Mouse (Mus musculus) testis, postnatal 14 days (tissue): ENCODE data around the gene Mrpl47.
"Not testable (repeated sequence)": the region's sequence is repeated elsewhere in the genome, so short reads cannot be mapped to it uniquely, and the experiment has no call there.

Experiments
- DNase-seq: peaks from one replicate; pipeline ENCODE4 v3.0.0; 2021; ENCODE audit warnings: low spot score

Mrpl47 gene

DNA sequence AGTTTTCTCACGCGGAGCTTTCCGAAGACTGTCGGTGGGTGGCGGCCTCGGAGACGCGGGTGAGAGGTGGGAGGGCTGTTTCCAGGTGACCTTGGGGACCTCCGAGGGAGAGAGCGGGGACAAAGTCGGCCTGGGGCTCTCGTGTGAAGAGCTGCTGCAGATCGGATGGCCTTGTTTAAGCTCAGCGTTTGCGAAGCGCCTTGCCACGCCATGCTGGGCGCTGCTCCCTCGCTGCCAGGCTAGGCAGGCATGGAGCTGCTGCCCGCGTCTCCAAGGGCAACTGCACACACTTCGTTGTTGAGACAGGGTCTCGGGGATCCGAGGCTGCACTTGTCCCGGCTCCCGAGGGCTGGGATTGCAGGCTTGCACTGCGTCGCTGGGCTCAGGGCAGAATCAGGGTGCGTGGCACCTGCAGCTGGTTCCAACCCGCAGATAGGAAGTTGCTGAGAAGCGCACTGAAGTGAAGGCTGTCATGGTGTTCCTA, at the start of gene Mrpl47:
Gene Mrpl47 (minus strand): TSS at position 434 of the 484 bp plus-strand sequence.
- DNase-seq: no peak

- DNase-seq: no peak
Observed at GRCm38 (mm10) chr3:32770781-32771180, 33.4 kb upstream of the Mrpl47 start.

- DNase-seq: no peak
Observed at GRCm38 (mm10) chr3:32763902-32764301, 26.5 kb upstream of the Mrpl47 start.

DNA sequence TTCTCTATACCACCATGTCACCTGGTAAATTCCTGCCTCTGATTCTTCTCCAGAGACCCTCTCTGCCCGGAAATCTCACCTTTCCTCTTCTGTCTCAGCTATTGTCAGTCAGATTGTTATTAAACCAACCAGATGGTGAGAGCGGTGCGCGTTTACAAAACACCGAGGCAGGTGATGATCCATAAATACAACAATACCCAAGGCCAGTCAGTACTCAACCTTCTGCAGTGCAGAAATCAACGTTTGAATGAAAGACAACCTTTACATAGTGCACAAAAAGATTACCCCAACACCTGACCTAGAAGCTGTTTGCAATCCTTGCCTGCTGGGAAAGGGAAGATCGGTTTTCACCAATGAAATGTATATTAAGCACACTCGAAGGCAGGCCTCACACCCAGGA, 25.6 kb upstream of the Mrpl47 start:
- no peak for DNase-seq

GRCm38 (mm10) chr3:32759212-32759611, 21.8 kb upstream of the Mrpl47 start:
- no peak for DNase-seq

GRCm38 (mm10) chr3:32754384-32754915, 17.0 kb upstream of the Mrpl47 start:
- no peak for DNase-seq

GRCm38 (mm10) chr3:32749820-32750579, 12.6 kb upstream of the Mrpl47 start:
- no peak for DNase-seq

DNA sequence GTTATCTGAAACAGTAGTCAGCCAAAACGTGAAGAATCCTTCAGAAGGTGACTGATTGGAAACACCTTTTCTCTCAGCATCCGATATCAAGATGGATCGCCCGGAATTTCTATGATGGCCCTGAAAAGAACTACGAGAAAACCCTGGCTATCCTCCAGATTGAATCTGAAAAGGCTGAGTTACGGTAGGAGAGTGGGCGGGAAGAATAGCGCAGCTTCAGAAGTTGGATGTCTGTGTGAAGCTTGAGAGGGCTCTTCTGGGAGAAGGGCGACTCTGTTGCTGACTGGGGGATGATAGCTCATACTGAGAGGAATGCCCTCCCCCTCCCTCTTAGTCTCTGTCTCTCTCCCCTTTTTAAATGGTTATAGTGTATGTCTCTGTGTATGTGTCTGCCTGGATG, 11.0 kb upstream of the Mrpl47 start:
- no peak for DNase-seq

DNA sequence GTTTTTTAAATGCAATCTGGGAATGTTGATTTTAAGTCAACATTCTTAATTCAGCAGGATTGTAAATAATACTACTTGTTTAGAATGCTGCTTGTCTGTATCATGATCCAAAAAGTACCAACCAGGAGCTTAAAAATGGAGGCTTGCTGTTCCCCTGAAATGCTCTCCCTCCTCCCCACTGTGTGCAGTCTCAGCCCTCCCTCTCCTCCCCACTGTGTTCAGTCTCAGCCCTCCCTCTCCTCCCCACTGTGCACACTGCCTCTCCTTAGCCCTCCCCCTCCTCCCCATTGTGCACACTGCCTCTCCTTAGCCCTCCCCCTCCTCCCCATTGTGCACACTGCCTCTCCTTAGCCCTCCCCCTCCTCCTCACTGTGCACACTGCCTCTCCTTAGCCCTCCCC, 8.0 kb upstream of the Mrpl47 start:
- DNase-seq: not testable (repeated sequence)

GRCm38 (mm10) chr3:32745001-32745400, 7.6 kb upstream of the Mrpl47 start:
- DNase-seq: no peak

- no peak for DNase-seq
Observed at GRCm38 (mm10) chr3:32742276-32742780, 4.9 kb upstream of the Mrpl47 start.

GRCm38 (mm10) chr3:32738549-32738948, 1.1 kb upstream of the Mrpl47 start:
- DNase-seq: no peak

DNA sequence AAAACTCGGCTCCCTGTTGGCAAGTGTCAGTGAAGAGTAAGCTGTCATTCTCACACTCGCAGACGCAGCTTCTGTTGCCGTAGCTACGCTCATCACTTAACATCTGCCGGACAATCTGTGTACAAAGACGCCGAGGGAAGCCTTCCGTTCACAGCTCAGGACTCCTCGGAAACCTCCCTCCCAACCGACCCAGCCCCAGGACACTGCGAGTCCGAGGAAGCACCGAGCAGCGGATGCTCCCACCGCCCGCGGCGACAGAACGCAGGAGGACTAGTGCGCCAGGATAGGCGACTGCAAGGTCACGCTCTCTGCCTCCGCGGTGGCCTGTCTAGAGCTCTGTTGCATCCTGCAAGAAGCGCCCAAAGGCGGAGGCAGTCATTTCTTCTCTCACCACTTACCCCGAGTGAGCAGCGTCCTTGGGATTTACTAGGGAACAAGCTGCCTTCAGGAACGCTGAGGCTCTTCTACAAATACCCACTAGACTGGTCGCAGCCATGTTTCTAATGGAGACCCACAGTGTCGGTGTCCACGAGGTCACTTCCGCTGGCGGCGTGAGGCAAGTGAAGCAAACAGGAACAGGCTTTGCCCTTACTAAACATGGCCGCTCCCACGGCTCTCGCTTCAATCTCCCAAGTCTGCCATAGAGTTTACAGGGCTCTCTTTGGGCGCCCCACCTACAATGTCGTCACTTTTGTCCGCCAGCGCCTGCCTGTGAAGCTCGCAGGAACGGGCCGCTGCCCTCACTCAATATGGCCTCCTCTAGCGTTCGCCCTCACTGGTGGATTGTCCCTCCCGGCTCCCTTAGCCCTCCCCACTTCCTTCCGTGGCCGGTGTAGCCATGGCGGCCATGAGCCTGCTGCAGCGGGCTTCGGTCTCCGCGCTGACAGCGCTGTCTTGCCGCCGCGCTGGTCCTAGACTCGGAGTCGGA, 897 bp downstream of the Mrpl47 start, which contains the start of gene Ndufb5:
Gene Ndufb5 (plus strand): TSS at position 747 of the 928 bp plus-strand sequence.
- DNase-seq: peak; percentile 98

DNA sequence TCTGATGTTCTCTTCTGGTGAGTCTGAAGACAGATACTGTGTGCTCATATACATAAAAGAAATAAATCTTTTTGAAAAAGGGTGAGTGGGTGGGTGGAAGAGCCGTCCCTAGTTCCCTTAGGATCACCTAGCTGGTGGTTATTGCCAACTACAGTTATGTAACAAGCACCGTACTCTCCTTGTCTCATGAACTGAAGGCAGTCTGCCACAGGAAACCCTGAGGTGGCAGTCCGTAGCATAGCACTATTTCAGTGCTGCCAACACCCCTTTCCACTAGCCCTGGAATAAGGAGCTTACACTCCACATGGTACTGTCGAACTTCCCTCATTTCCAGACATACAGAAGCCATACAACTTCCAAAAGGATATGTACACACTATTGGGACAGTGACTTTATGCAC, 9.5 kb downstream of the Mrpl47 start:
- DNase-seq: no peak

- no peak for DNase-seq
Observed at GRCm38 (mm10) chr3:32725951-32726350, 11.5 kb downstream of the Mrpl47 start.

- DNase-seq: no peak
Observed at GRCm38 (mm10) chr3:32724191-32724590, 13.2 kb downstream of the Mrpl47 start.

- no peak for DNase-seq
Observed at GRCm38 (mm10) chr3:32718271-32718670, 19.1 kb downstream of the Mrpl47 start.

GRCm38 (mm10) chr3:32717403-32717802, 20.0 kb downstream of the Mrpl47 start:
- DNase-seq: not testable (repeated sequence)

DNA sequence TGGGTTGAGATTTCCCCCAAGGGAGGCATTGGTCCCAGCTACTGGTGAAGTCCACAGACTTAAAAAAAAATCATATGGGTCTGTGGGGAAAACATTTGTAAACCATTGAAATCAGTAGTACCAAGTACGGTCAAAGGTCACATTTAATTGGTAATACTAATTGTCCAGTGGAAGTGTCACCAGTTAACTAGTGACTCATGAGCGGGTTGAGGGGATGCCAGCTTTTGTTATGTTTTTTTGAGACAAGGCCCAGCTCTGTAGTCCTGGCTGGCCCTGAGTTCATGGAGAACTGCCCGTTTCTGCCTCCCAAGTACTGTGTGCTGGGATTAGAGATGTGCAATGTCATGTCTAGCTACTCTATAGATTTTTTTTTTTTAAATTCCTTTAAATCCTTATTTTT, 23.7 kb downstream of the Mrpl47 start:
- no peak for DNase-seq

GRCm38 (mm10) chr3:32709388-32709787, 28.0 kb downstream of the Mrpl47 start:
- no peak for DNase-seq

- DNase-seq: peak; percentile 99
Observed at GRCm38 (mm10) chr3:32708368-32709231, 28.8 kb downstream of the Mrpl47 start.
